Mouse (Mus musculus) thymus, postnatal 36 days (tissue): ENCODE results near the gene Bend5.

ENCODE experiments used
- DNase-seq, 2 experiments: peaks; one replicate each; pipeline ENCODE4 v3.0.0; 2022; ENCODE audit warnings: mixed read lengths in 2 of 2

Gene Bend5

GRCm38 (mm10) chr4:111442435-111443238, 27.8 kb downstream of the Bend5 start:
- DNase-seq: no peak

- DNase-seq: no peak
Measured at GRCm38 (mm10) chr4:111443906-111444615, 29.3 kb downstream of the Bend5 start.

GRCm38 (mm10) chr4:111444616-111445160, 29.9 kb downstream of the Bend5 start:
- no peak for DNase-seq

GRCm38 (mm10) chr4:111447918-111448317, 33.1 kb downstream of the Bend5 start:
- no peak for DNase-seq

GRCm38 (mm10) chr4:111448586-111448985, 33.8 kb downstream of the Bend5 start:
- DNase-seq: no peak

GRCm38 (mm10) chr4:111449442-111450199, 34.8 kb downstream of the Bend5 start:
- no peak for DNase-seq

- DNase-seq: no peak
Measured at GRCm38 (mm10) chr4:111451283-111451918, 36.6 kb downstream of the Bend5 start.

GRCm38 (mm10) chr4:111452192-111452591, 37.4 kb downstream of the Bend5 start:
- DNase-seq: no peak

GRCm38 (mm10) chr4:111453275-111453674, 38.5 kb downstream of the Bend5 start:
- DNase-seq: no peak

GRCm38 (mm10) chr4:111455621-111456020, 40.8 kb downstream of the Bend5 start:
- no peak for DNase-seq

GRCm38 (mm10) chr4:111457568-111457967, 42.8 kb downstream of the Bend5 start:
- DNase-seq: no peak

GRCm38 (mm10) chr4:111467293-111467773, 52.5 kb downstream of the Bend5 start:
- DNase-seq: no peak

- no peak for DNase-seq
Measured at GRCm38 (mm10) chr4:111467796-111468195, 53.0 kb downstream of the Bend5 start.

GRCm38 (mm10) chr4:111469847-111470246, 55.0 kb downstream of the Bend5 start:
- no peak for DNase-seq

- DNase-seq: no peak
Measured at GRCm38 (mm10) chr4:111471726-111472125, 56.9 kb downstream of the Bend5 start.

GRCm38 (mm10) chr4:111472511-111472910, 57.7 kb downstream of the Bend5 start:
- DNase-seq: no peak

GRCm38 (mm10) chr4:111473014-111473413, 58.2 kb downstream of the Bend5 start:
- no peak for DNase-seq

GRCm38 (mm10) chr4:111475374-111475971, 60.7 kb downstream of the Bend5 start:
- DNase-seq: no peak

GRCm38 (mm10) chr4:111477507-111477906, 62.7 kb downstream of the Bend5 start:
- no peak for DNase-seq

GRCm38 (mm10) chr4:111483499-111483898, 68.7 kb downstream of the Bend5 start:
- no peak for DNase-seq

GRCm38 (mm10) chr4:111485189-111485588, 70.4 kb downstream of the Bend5 start:
- DNase-seq: no peak

GRCm38 (mm10) chr4:111486187-111486586, 71.4 kb downstream of the Bend5 start:
- no peak for DNase-seq
